8 mouse cellular contexts compared by ENCODE assay signal in genomic region chr1:106511593-106511992, GRCm38 (mm10).
DNase-seq lines count a peak whose midpoint lies in the region; ATAC-seq lines count a peak whose summit lies in the region.

No protein-coding gene starts in this region.

- DNase-seq in NIH3T3 (ENCODE audit: low read depth) = peak; percentile 89
- peak; percentile 43 for DNase-seq in cerebellum, adult 8-10 months
- DNase-seq in frontal cortex, postnatal 14 days (ENCODE audit: low spot score in 2 of 2) = peak; percentile 18 to 59
- DNase-seq in hindlimb bud, embryonic 11.5 days (ENCODE audit: extremely low spot score, low read depth, low spot score) = peak; percentile 6
- DNase-seq in left cerebral cortex, adult 18-20 months (ENCODE audit: low spot score in 2 of 2) = peak; percentile 62 to 70
- peak; percentile 75 for DNase-seq in right cerebral cortex, postnatal 14 days
- DNase-seq in urinary bladder, postnatal 4 days (ENCODE audit: low spot score in 2 of 2) = peak; percentile 59 to 78

- peak; percentile 98 for ATAC-seq in megakaryocyte-erythroid progenitor cell, adult 5-6 weeks (replicated peaks; ENCODE audit: low FRiP score, low TSS enrichment, poor library complexity, severe bottlenecking)

Comparison
In these comparisons a context has a peak if more than half of its experiments do, and no peak if none do; other contexts are left out.
1. Peak in every context shown above with its lines: DNase-seq and ATAC-seq.
2. DNase-seq: peak in every context shown above with its lines; median percentile 89 in NIH3T3; 75 in right cerebral cortex, postnatal 14 days; 68 in urinary bladder, postnatal 4 days; 66 in left cerebral cortex, adult 18-20 months; 43 in cerebellum, adult 8-10 months; 38 in frontal cortex, postnatal 14 days; 6 in hindlimb bud, embryonic 11.5 days.